Mouse (Mus musculus) C2C12 (cell line): ENCODE results near the gene 4930451I11Rik. TPM values are rescaled to one million over a fixed set of nuclear protein-coding genes. Genes with fewer than 3 reads are reported as not detected.

Source experiments
- H3K27me3 ChIP-seq: one replicate; pipeline ENCODE4 v1.6.1; 2011; ENCODE audit not compliant: control insufficient read depth, insufficient read depth, insufficient read length
- H3K36me3 ChIP-seq: one replicate; pipeline ENCODE4 v1.6.1; 2011; ENCODE audit not compliant: control insufficient read depth, insufficient read depth
- H3K4me3 ChIP-seq: one replicate; pipeline ENCODE4 v1.5.1; 2011; ENCODE audit warnings: mild to moderate bottlenecking, control low read depth; ENCODE audit not compliant: poor library complexity, insufficient read depth, severe bottlenecking
- H3K79me2 ChIP-seq: one replicate; pipeline ENCODE4 v1.6.1; 2011; ENCODE audit not compliant: control insufficient read depth, insufficient read depth
- H3K79me3 ChIP-seq: one replicate; pipeline ENCODE4 v1.6.1; 2011; ENCODE audit warnings: low read depth, control low read depth
- H3ac ChIP-seq: one replicate; pipeline ENCODE3; 2011; ENCODE audit warnings: low read depth; ENCODE audit not compliant: control insufficient read depth, insufficient read length
- CEBPB ChIP-seq: IDR thresholded peaks from one replicate; pipeline ENCODE4 v1.6.1; 2011; ENCODE audit warnings: low read depth, mild to moderate bottlenecking, control low read depth, moderate library complexity
- CTCF ChIP-seq: IDR thresholded peaks from one replicate; pipeline ENCODE4 v1.5.1; 2011; ENCODE audit not compliant: control insufficient read depth, insufficient read depth, insufficient read length
- FOSL1 ChIP-seq: IDR thresholded peaks from one replicate; pipeline ENCODE4 v1.8.0; 2011; ENCODE audit warnings: mild to moderate bottlenecking, low read length; ENCODE audit not compliant: poor library complexity, insufficient read depth, severe bottlenecking
- MAX ChIP-seq: IDR thresholded peaks from one replicate; pipeline ENCODE4 v1.6.1; 2011; ENCODE audit warnings: mild to moderate bottlenecking, control low read depth
- MYOD1 ChIP-seq: IDR thresholded peaks from one replicate; pipeline ENCODE4 v1.6.1; 2011; ENCODE audit warnings: low read depth; ENCODE audit not compliant: control insufficient read depth, insufficient read length
- MYOG ChIP-seq: IDR thresholded peaks from one replicate; pipeline ENCODE4 v1.6.1; 2011; ENCODE audit not compliant: control insufficient read depth, insufficient read length; ENCODE audit errors: extremely low read depth
- USF1 ChIP-seq: IDR thresholded peaks from one replicate; pipeline ENCODE4 v1.6.1; 2011; ENCODE audit warnings: low read depth, mild to moderate bottlenecking, control low read depth, moderate library complexity
- polyA plus RNA-seq: library from polyadenylated mRNA; unstranded; fragments of >200 nt; fragmentation: generic; extraction: Trizol; gene quantifications from one replicate; pipeline ENCODE4 v1.2.1, GENCODE M21; 2012; ENCODE audit warnings: missing spikeins

The 4930451I11Rik gene
- polyA plus RNA-seq, 1 experiment = not detected

GRCm38 (mm10) chr7:126793456-126794270, 37.8 kb downstream of the 4930451I11Rik start:
- H3K79me2 ChIP-seq = peaks cover 72% of the 10 kb centered on the region
- TF ChIP-seq FOSL1 = no peak
- no peak for TF ChIP-seq MYOD1
- TF ChIP-seq MAX = no peak
- TF ChIP-seq CEBPB = no peak
- TF ChIP-seq CTCF = no peak
- no peak for TF ChIP-seq MYOG
- TF ChIP-seq USF1 = no peak
- H3K27me3 ChIP-seq = no peaks in the 10 kb centered on the region
- H3K36me3 ChIP-seq = peaks cover 54% of the 10 kb centered on the region
- no peak overlapping the region for H3ac ChIP-seq
- H3K4me3 ChIP-seq = no peak overlapping the region
- peaks cover 57% of the 10 kb centered on the region for H3K79me3 ChIP-seq

DNA sequence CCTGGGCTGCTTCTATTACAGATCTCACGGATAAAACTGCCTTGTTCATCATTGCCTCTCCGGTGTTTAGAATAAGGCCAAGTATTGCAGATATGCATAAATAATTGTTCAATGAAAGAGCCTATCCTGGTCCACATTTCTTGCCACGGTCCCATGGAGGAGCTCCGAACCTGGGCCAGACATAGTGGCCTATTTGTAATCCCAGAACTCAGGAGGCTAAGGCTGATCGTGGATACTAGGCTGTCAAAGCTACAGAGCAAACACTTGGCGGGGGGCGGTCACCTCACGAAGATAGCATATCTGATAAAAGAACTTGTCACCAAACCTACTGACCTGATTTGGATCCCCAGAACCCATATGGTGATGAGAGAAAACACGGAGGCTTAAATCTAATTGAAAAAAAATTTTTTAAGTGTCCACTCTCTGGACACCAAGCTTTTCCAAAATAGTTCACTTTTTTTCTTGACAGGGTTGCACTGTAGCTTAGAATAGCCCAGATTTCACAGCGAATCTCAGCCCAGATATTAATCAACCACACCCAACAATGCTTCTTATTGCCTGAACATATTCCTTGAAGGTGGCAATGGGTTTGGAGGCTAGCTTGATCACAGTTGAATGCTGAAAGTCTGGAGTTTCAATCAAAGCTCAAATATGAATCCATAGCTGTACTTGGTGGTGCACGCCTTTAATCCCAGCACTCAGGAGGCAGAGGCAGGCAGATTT, 38.6 kb downstream of the 4930451I11Rik start:
- H3ac ChIP-seq = peak overlapping the region; percentile 23
- H3K27me3 ChIP-seq = no peaks in the 10 kb centered on the region
- H3K79me3 ChIP-seq = peaks cover 50% of the 10 kb centered on the region
- peaks cover 68% of the 10 kb centered on the region for H3K79me2 ChIP-seq
- TF ChIP-seq MYOG (no peak), MYOD1 (no peak), MAX (no peak), CEBPB (no peak), USF1 (no peak), CTCF (no peak), FOSL1 (no peak)
- H3K36me3 ChIP-seq = peaks cover 62% of the 10 kb centered on the region
- H3K4me3 ChIP-seq = peak overlapping the region; percentile 80

- Histone ChIP-seq H3ac (peak within 1 kb of the TSS; percentile 63), H3K79me3 (peaks cover 42% of the 10 kb centered on the region), H3K36me3 (peaks cover 64% of the 10 kb centered on the region), H3K27me3 (no peaks in the 10 kb centered on the region), H3K79me2 (peaks cover 60% of the 10 kb centered on the region), H3K4me3 (peak within 1 kb of the TSS; percentile 80)
- TF ChIP-seq MAX (peak; percentile 33), CTCF (no peak), MYOD1 (no peak)
Measured at GRCm38 (mm10) chr7:126791851-126792720, 39.4 kb downstream of the 4930451I11Rik start, which contains the start of gene Ppp4c. Gene Ppp4c, minus strand, starts transcription at chr7:126792496.

GRCm38 (mm10) chr7:126789141-126789540, 42.3 kb downstream of the 4930451I11Rik start:
- no peak for TF ChIP-seq USF1
- no peak for TF ChIP-seq MYOG
- TF ChIP-seq MYOD1 = no peak
- no peak for TF ChIP-seq FOSL1
- TF ChIP-seq CEBPB = no peak
- TF ChIP-seq CTCF = no peak
- TF ChIP-seq MAX = no peak
- Histone ChIP-seq H3K36me3 (peaks cover 49% of the 10 kb centered on the region), H3K79me3 (peaks cover 28% of the 10 kb centered on the region), H3ac (no peak overlapping the region), H3K27me3 (no peaks in the 10 kb centered on the region), H3K79me2 (peaks cover 40% of the 10 kb centered on the region), H3K4me3 (no peak overlapping the region)

GRCm38 (mm10) chr7:126786142-126786541, 45.3 kb downstream of the 4930451I11Rik start:
- Histone ChIP-seq H3K79me3 (peaks cover 21% of the 10 kb centered on the region), H3K36me3 (peaks cover 39% of the 10 kb centered on the region), H3K79me2 (peaks cover 29% of the 10 kb centered on the region), H3ac (no peak overlapping the region), H3K4me3 (no peak overlapping the region), H3K27me3 (no peaks in the 10 kb centered on the region)
- TF ChIP-seq CTCF (no peak), USF1 (no peak), MAX (no peak)
